Mouse (Mus musculus) retina, embryonic 14.5 days (tissue): ENCODE results near the gene Tpd52l2.

Experiments used
- DNase-seq: peaks from one replicate; pipeline ENCODE4 v3.0.0-alpha.2; 2015; ENCODE audit warnings: low spot score

The Tpd52l2 gene

GRCm38 (mm10) chr2:181537444-181538047 lies 40.6 kb downstream of the Tpd52l2 start:
- peak; percentile 61 for DNase-seq

GRCm38 (mm10) chr2:181541761-181542380 lies 44.9 kb downstream of the Tpd52l2 start:
- DNase-seq, result no peak

DNA sequence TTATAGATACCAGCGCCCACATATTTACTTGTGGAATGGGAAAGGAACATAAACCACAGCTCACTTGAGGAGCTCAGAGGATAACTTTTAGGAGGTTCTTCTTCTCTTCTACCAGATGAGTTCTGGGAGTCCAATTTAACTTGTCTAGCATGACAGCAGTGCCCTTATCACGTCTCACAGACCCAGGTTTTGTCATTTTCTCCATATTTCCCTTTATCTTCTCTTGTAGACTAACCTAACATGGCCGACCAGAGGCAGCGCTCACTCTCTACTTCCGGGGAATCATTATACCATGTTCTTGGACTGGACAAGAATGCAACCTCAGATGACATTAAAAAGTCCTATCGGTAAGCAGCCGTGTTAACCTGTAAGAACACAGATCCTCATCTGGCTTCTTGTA lies 49.2 kb downstream of the Tpd52l2 start:
- no peak for DNase-seq

DNA sequence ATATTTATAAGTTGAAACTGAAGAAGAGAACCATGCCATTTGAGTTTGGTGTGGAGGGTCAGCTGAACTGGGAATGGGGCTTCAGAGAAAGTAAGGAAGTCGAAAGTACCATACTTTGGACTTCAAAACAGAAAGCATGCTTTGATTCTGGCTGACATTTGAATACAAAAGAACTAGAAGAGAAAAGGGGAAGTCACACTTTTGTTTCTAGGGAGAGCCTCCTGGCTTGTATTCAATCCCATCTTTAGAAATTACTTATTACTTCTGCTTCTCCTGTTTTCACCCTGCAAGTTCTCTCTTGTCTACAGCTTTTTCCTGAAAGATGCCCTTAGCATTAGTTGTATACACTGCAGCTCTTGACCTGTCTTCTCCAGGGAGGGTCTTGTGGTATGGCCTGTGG lies 51.3 kb downstream of the Tpd52l2 start:
- no peak for DNase-seq

DNA sequence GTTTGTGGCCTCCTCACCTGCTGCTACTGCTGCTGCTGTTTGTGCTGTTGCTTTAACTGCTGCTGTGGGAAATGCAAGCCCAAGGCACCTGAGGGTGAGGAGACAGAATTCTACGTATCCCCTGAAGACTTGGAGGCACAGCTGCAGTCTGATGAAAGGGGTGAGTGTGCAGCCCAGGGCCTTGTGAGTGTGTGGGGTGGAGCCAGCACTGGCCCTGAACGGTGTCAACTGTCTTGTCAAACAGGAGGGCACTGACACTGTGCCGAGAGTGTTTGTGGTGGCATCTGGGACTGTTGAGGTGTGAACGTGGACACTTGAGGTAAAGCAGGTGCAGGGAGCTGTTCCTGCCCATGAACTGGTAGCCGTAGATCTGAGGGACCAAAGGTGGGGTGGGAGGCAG lies 51.7 kb downstream of the Tpd52l2 start:
- DNase-seq, result no peak

DNA sequence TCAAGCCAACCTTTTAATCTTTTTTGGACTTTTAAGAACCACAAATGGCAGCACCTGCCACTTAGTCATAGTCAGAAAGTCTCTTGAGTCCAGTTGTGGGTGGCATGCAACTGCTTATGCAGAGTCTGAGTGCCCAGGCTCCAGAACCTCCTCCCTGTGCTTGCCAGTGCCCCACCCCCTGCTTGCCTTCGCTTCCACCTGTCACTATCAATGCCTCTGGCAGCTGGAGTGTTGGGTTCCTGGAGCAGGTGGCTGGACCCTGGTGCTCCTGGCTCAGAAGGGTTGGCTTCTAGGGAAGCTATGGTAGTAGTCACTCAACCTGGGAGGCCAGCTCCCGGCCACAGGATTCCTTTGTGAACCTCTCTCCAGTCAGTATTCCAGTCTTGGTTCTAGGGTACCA lies 53.3 kb downstream of the Tpd52l2 start:
- no peak for DNase-seq

GRCm38 (mm10) chr2:181553772-181554171 lies 56.8 kb downstream of the Tpd52l2 start:
- DNase-seq, result no peak

GRCm38 (mm10) chr2:181567338-181567737 lies 70.4 kb downstream of the Tpd52l2 start:
- no peak for DNase-seq
